Mouse (Mus musculus): ENCODE measurements around the gene Wnt3a.

GRCm38 (mm10) chr11:59324777-59325176 is 34.2 kb upstream of the Wnt3a start:
- no peak for TF ChIP-seq CHD1 (IDR thresholded peaks at IDR 0.05; ENCODE audit: low read depth, low read length)
- no peak for TF ChIP-seq CTCF (IDR thresholded peaks at IDR 0.05 in 2 of 3, conservative IDR thresholded peaks at IDR 0.05 in 1 of 3; ENCODE audit: control insufficient read depth in 1 of 3, insufficient read depth in 1 of 3, low read depth in 2 of 3, low read length in 3 of 3, poor library complexity in 1 of 3, severe bottlenecking in 1 of 3)
- no peak for TF ChIP-seq MEF2A (IDR thresholded peaks at IDR 0.05; ENCODE audit: extremely low read depth, insufficient replicate concordance, low read depth, low read length, poor library complexity, severe bottlenecking)
- no peak for TF ChIP-seq MAZ (IDR thresholded peaks at IDR 0.05; ENCODE audit: low read depth, low read length)
- no peak for TF ChIP-seq ZKSCAN1 (IDR thresholded peaks at IDR 0.05; ENCODE audit: low read depth, low read length)

All from MEL (cell line).